Mouse (Mus musculus): ENCODE measurements around the gene Eif2b2.

DNA sequence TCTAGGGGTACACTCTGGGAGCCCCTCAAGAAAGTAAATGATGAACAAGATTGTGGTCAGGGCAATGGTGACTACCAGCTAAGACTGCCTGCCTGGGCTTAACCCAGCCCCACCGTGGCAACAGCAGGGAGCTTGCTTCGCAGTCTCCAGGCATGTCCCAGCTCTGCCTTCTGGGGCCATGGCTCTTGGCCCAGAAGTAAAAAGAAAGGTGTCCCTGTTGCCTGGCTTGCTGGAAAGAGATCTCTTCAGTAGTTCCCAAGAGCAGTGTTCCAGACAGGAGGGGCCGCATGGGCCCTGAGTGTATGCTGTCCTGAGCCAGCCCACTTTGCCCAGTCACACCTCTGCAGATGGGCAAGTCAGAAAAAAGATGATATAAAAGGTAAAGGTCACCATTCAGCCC lies 49.4 kb upstream of the Eif2b2 start:
- TF ChIP-seq REST (IDR thresholded peaks at IDR 0.05; ENCODE audit: insufficient read depth, insufficient read length): no peak
- TF ChIP-seq USF1 (IDR thresholded peaks at IDR 0.05; ENCODE audit: low read depth): no peak
- no peak for TF ChIP-seq POLR2A (IDR thresholded peaks at IDR 0.05; ENCODE audit: insufficient read length, low read depth)
- no peak for TF ChIP-seq TCF3 (IDR thresholded peaks at IDR 0.05; ENCODE audit: insufficient read length, low read depth)
- no peak for TF ChIP-seq POLR2AphosphoS2 (IDR thresholded peaks at IDR 0.05; ENCODE audit: insufficient read length, low read depth)
- TF ChIP-seq TCF12 (IDR thresholded peaks at IDR 0.05; ENCODE audit: insufficient read depth, poor library complexity, severe bottlenecking): no peak

Data from myocyte (in vitro differentiated cells).